Mouse (Mus musculus): ENCODE results near the gene Ncam1. TPM values are rescaled to one million over a fixed set of nuclear protein-coding genes. Genes with fewer than 3 reads are reported as not detected.

Ncam1 gene
- polyA plus RNA-seq, 1 experiment from 2014 or later = 208 TPM

- Histone ChIP-seq H3K4me1 (peaks cover 24% of the 10 kb centered on the region; the same call in 1 of the 2 replicates), H3K4me2 (replicated peaks) (no peak overlapping the region), H3K4me3 (no peak overlapping the region), H3K36me3 (0 out of 2 replicates have a peak, but pooled peaks cover 5% of the 10 kb centered on the region), H3K9ac (replicated peaks) (no peak overlapping the region), H3K27ac (replicated peaks) (peak overlapping the region; percentile 30; the same call in 1 of the 2 replicates), H3K9me3 (no peaks in the 10 kb centered on the region), H3K27me3 (no peaks in the 10 kb centered on the region)
- no peak for ATAC-seq (ENCODE audit: low FRiP score, low read depth)
- 72% methylated on average over 11 of the region's 11 CpGs for WGBS
Observed at GRCm38 (mm10) chr9:49635668-49636326, 162.9 kb downstream of the Ncam1 start.

- Histone ChIP-seq H3K4me3 (no peak overlapping the region), H3K4me2 (replicated peaks) (no peak overlapping the region), H3K9me3 (no peaks in the 10 kb centered on the region), H3K27me3 (no peaks in the 10 kb centered on the region), H3K4me1 (peaks cover 17% of the 10 kb centered on the region; the same call in 1 of the 2 replicates), H3K9ac (replicated peaks) (no peak overlapping the region), H3K27ac (replicated peaks) (no peak overlapping the region), H3K36me3 (no peaks in the 10 kb centered on the region)
- WGBS = 92% methylated on average over 2 of the region's 2 CpGs
- ATAC-seq (ENCODE audit: low FRiP score, low read depth) = no peak
Observed at GRCm38 (mm10) chr9:49632591-49632990, 166.1 kb downstream of the Ncam1 start.

GRCm38 (mm10) chr9:49630336-49630735 lies 168.4 kb downstream of the Ncam1 start:
- H3K27ac ChIP-seq (replicated peaks) = no peak overlapping the region; the same call in 1 of the 2 replicates
- no peaks in the 10 kb centered on the region for H3K9me3 ChIP-seq
- 83% methylated on average over 2 of the region's 2 CpGs for WGBS
- no peak for ATAC-seq (ENCODE audit: low FRiP score, low read depth)
- no peaks in the 10 kb centered on the region for H3K27me3 ChIP-seq
- no peak overlapping the region for H3K9ac ChIP-seq (replicated peaks)
- H3K4me2 ChIP-seq (replicated peaks) = no peak overlapping the region
- H3K4me3 ChIP-seq = no peak overlapping the region
- H3K36me3 ChIP-seq = no peaks in the 10 kb centered on the region
- peaks cover 6% of the 10 kb centered on the region; the same call in 1 of the 2 replicates for H3K4me1 ChIP-seq

- Histone ChIP-seq H3K36me3 (no peaks in the 10 kb centered on the region), H3K9ac (replicated peaks) (no peak overlapping the region), H3K4me3 (no peak overlapping the region), H3K27me3 (no peaks in the 10 kb centered on the region), H3K9me3 (no peaks in the 10 kb centered on the region), H3K27ac (replicated peaks) (peak overlapping the region; percentile 75), H3K4me1 (peaks cover 26% of the 10 kb centered on the region), H3K4me2 (replicated peaks) (no peak overlapping the region)
- WGBS = 83% methylated on average over 6 of the region's 6 CpGs
- no peak for ATAC-seq (ENCODE audit: low FRiP score, low read depth)
Observed at GRCm38 (mm10) chr9:49624910-49625309, 173.8 kb downstream of the Ncam1 start.

GRCm38 (mm10) chr9:49623934-49624505 lies 174.7 kb downstream of the Ncam1 start:
- H3K4me1 ChIP-seq = peaks cover 26% of the 10 kb centered on the region
- H3K36me3 ChIP-seq = no peaks in the 10 kb centered on the region
- ATAC-seq (ENCODE audit: low FRiP score, low read depth) = peak; percentile 60; the same call in 1 of the 2 replicates
- no peaks in the 10 kb centered on the region for H3K9me3 ChIP-seq
- peak overlapping the region; percentile 75 for H3K27ac ChIP-seq (replicated peaks)
- 39% methylated on average over 3 of the region's 3 CpGs for WGBS
- no peaks in the 10 kb centered on the region for H3K27me3 ChIP-seq
- no peak overlapping the region for H3K9ac ChIP-seq (replicated peaks)
- no peak overlapping the region for H3K4me3 ChIP-seq
- no peak overlapping the region for H3K4me2 ChIP-seq (replicated peaks)

GRCm38 (mm10) chr9:49622928-49623676 lies 175.6 kb downstream of the Ncam1 start:
- H3K9me3 ChIP-seq = no peaks in the 10 kb centered on the region
- 47% methylated on average over 9 of the region's 9 CpGs for WGBS
- ATAC-seq (ENCODE audit: low FRiP score, low read depth) = no peak
- H3K36me3 ChIP-seq = no peaks in the 10 kb centered on the region
- H3K4me1 ChIP-seq = peaks cover 26% of the 10 kb centered on the region
- no peak overlapping the region for H3K9ac ChIP-seq (replicated peaks)
- no peak overlapping the region for H3K4me3 ChIP-seq
- H3K27me3 ChIP-seq = no peaks in the 10 kb centered on the region
- H3K4me2 ChIP-seq (replicated peaks) = no peak overlapping the region
- H3K27ac ChIP-seq (replicated peaks) = peak overlapping the region; percentile 75; the same call in 1 of the 2 replicates

- peaks cover 24% of the 10 kb centered on the region for H3K4me1 ChIP-seq
- H3K9ac ChIP-seq (replicated peaks) = no peak overlapping the region
- 0 out of 2 replicates have a peak overlapping the region, but pooled peaks have one; percentile 7 for H3K27ac ChIP-seq (replicated peaks)
- H3K4me3 ChIP-seq = no peak overlapping the region
- no peaks in the 10 kb centered on the region for H3K9me3 ChIP-seq
- WGBS = 74% methylated on average over 11 of the region's 11 CpGs
- no peak overlapping the region for H3K4me2 ChIP-seq (replicated peaks)
- H3K36me3 ChIP-seq = no peaks in the 10 kb centered on the region
- ATAC-seq (ENCODE audit: low FRiP score, low read depth) = no peak
- H3K27me3 ChIP-seq = no peaks in the 10 kb centered on the region
Observed at GRCm38 (mm10) chr9:49621691-49622090, 177.0 kb downstream of the Ncam1 start.

GRCm38 (mm10) chr9:49618699-49619392 lies 179.9 kb downstream of the Ncam1 start:
- WGBS = 89% methylated on average over 9 of the region's 9 CpGs
- no peak overlapping the region for H3K4me2 ChIP-seq (replicated peaks)
- H3K36me3 ChIP-seq = no peaks in the 10 kb centered on the region

GRCm38 (mm10) chr9:49618266-49618665 lies 180.5 kb downstream of the Ncam1 start:
- Histone ChIP-seq H3K27me3 (no peaks in the 10 kb centered on the region), H3K9me3 (no peaks in the 10 kb centered on the region), H3K9ac (replicated peaks) (no peak overlapping the region), H3K27ac (replicated peaks) (no peak overlapping the region), H3K4me1 (peaks cover 5% of the 10 kb centered on the region), H3K36me3 (no peaks in the 10 kb centered on the region), H3K4me2 (replicated peaks) (no peak overlapping the region), H3K4me3 (no peak overlapping the region)
- no peak for ATAC-seq (ENCODE audit: low FRiP score, low read depth)
- WGBS = 93% methylated on average over 2 of the region's 2 CpGs

More at GRCm38 (mm10) chr9:49618699-49619392, 179.9 kb downstream of the Ncam1 start:
- no peak for ATAC-seq (ENCODE audit: low FRiP score, low read depth)
- Histone ChIP-seq H3K27me3 (no peaks in the 10 kb centered on the region), H3K27ac (replicated peaks) (no peak overlapping the region), H3K9ac (replicated peaks) (no peak overlapping the region), H3K4me1 (peaks cover 11% of the 10 kb centered on the region), H3K9me3 (no peaks in the 10 kb centered on the region), H3K4me3 (no peak overlapping the region)

- H3K36me3 ChIP-seq = no peaks in the 10 kb centered on the region
- ATAC-seq (ENCODE audit: low FRiP score, low read depth) = no peak
- H3K9ac ChIP-seq (replicated peaks) = no peak overlapping the region
- H3K9me3 ChIP-seq = no peaks in the 10 kb centered on the region
- no peaks in the 10 kb centered on the region for H3K4me1 ChIP-seq
- H3K27me3 ChIP-seq = no peaks in the 10 kb centered on the region
- no peak overlapping the region for H3K4me3 ChIP-seq
- 16% methylated on average over 3 of the region's 3 CpGs for WGBS
- no peak overlapping the region for H3K4me2 ChIP-seq (replicated peaks)
- H3K27ac ChIP-seq (replicated peaks) = no peak overlapping the region
Observed at GRCm38 (mm10) chr9:49617216-49617615, 181.5 kb downstream of the Ncam1 start.

- ATAC-seq (ENCODE audit: low FRiP score, low read depth) = no peak
- Histone ChIP-seq H3K4me1 (peaks cover 4% of the 10 kb centered on the region; the same call in 1 of the 2 replicates), H3K4me3 (no peak overlapping the region), H3K4me2 (replicated peaks) (no peak overlapping the region), H3K27ac (replicated peaks) (no peak overlapping the region), H3K36me3 (no peaks in the 10 kb centered on the region), H3K27me3 (no peaks in the 10 kb centered on the region), H3K9me3 (no peaks in the 10 kb centered on the region), H3K9ac (replicated peaks) (no peak overlapping the region)
Observed at GRCm38 (mm10) chr9:49612387-49612786, 186.3 kb downstream of the Ncam1 start.

Data from midbrain, embryonic 12.5 days (tissue).